Mouse (Mus musculus): ENCODE measurements around the gene Egfr. TPM values are rescaled to one million over a fixed set of nuclear protein-coding genes. Genes with fewer than 3 reads are reported as not detected.

The Egfr gene
- polyA plus RNA-seq, 1 experiment = 25.7 TPM

DNA sequence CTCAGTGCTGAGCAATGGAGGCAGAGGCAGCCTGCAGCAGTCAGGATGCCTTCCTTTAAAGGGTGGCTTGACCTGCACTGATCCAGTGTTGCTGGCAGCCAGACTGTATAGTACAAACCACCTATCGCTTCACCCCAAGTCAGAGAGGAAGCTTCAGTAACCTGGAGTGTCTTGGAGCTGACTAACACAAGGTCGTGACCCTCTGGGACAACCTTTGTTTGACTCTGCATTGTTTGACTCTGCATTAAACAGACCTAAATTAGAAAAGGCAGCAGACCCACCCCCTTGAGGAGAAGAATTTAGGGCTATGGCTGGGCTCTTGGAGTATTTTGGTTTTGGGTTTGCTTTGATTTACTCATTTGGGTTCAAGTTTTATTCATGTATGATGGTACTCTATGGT lies 117.5 kb downstream of the Egfr start:
- 59% methylated on average over 2 of the region's 2 CpGs for WGBS
- Histone ChIP-seq H3K4me1 (ENCODE audit: control insufficient read depth, insufficient read depth, low read length) (no peaks in the 10 kb centered on the region), H3K4me3 (replicated peaks; ENCODE audit: extremely low read depth, low read depth, low read length) (no peak overlapping the region)
- TF ChIP-seq CTCF (IDR thresholded peaks at IDR 0.05; ENCODE audit: insufficient read depth, low read length) (no peak), POLR2A (IDR thresholded peaks at IDR 0.05; ENCODE audit: borderline replicate concordance, extremely low read depth, low read depth, low read length) (no peak)
- DNase-seq = no peak

DNA sequence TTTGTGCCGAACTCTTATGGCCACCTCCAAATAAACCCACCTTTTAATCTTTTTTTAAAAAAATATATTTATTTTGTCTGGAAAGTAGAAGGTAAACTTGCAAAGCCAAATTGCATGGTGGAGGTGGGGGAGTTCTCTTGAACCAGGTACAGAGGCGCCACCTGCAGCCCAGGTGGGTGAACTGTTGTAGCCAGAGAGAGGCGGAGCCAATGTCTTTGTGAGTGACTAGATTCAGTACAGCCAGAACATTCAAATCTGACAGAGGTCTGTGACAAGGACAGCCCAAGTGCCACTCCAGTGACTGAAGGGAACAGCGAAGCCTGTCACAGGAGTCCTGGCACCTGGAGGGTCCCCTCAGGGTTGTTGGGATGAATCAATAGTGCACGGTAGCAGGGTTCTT lies 119.1 kb downstream of the Egfr start:
- peak; percentile 64 for DNase-seq
- Histone ChIP-seq H3K4me1 (ENCODE audit: control insufficient read depth, insufficient read depth, low read length) (no peaks in the 10 kb centered on the region), H3K4me3 (replicated peaks; ENCODE audit: extremely low read depth, low read depth, low read length) (no peak overlapping the region)
- TF ChIP-seq POLR2A (IDR thresholded peaks at IDR 0.05; ENCODE audit: borderline replicate concordance, extremely low read depth, low read depth, low read length) (no peak), CTCF (IDR thresholded peaks at IDR 0.05; ENCODE audit: insufficient read depth, low read length) (peak; percentile 64)
- WGBS = 52% methylated on average over 5 of the region's 5 CpGs

DNA sequence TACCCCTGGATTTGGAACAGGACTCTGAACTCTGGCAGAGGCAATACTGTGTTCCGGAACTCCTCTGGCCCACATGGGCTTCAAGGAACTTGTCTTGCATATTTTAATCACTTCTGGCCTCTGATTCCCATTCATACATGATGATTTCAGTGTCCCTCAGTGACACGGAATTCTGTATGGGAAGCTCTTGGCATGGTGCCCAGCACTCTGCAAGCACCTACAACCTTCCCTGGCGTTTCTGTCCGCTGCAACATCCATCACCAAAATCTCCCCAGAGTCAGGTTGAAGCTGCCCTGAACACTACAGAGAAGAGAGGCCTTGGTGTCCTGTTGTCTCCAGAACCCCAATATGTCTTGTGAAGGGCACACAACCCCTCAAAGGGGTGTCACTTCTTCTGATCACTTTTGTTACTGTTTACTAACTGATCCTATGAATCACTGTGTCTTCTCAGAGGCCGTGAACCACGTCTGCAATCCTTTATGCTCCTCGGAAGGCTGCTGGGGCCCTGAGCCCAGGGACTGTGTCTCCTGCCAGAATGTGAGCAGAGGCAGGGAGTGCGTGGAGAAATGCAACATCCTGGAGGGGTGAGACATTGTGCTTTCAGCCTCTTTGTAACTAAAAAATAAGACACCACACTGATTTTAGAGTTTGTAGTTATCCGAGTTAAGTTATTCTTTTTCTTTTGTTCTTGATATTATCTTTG lies 125.8 kb downstream of the Egfr start:
- no peaks in the 10 kb centered on the region for H3K4me1 ChIP-seq (ENCODE audit: control insufficient read depth, insufficient read depth, low read length)
- no peak for DNase-seq
- 45% methylated on average over 9 of the region's 9 CpGs for WGBS
- H3K4me3 ChIP-seq (replicated peaks; ENCODE audit: extremely low read depth, low read depth, low read length) = no peak overlapping the region
- TF ChIP-seq CTCF (IDR thresholded peaks at IDR 0.05; ENCODE audit: insufficient read depth, low read length) (no peak), POLR2A (IDR thresholded peaks at IDR 0.05; ENCODE audit: borderline replicate concordance, extremely low read depth, low read depth, low read length) (no peak)

DNA sequence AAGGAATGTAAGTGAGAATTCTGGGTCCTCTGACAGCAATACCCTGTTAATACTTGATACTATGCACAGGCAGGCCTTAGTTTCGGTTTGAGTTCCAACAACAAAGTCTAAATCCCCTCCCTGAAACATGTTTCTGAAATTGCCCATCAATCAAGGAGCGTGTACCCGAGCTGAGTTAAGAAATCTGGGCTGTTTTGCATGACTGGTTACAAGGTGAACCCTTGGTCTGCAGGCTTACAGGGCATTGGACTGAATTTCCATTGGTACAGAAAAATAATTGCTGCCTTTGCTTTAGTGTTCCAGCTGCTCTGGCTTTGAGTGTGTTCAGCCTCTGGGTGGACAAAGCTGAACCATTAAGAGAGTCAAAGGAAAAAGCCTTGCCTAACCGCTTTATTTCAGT lies 129.9 kb downstream of the Egfr start:
- no peaks in the 10 kb centered on the region for H3K4me1 ChIP-seq (ENCODE audit: control insufficient read depth, insufficient read depth, low read length)
- TF ChIP-seq POLR2A (IDR thresholded peaks at IDR 0.05; ENCODE audit: borderline replicate concordance, extremely low read depth, low read depth, low read length) = no peak
- TF ChIP-seq CTCF (IDR thresholded peaks at IDR 0.05; ENCODE audit: insufficient read depth, low read length) = no peak
- DNase-seq = no peak
- no peak overlapping the region for H3K4me3 ChIP-seq (replicated peaks; ENCODE audit: extremely low read depth, low read depth, low read length)
- WGBS = 85% methylated on average over 4 of the region's 4 CpGs

DNA sequence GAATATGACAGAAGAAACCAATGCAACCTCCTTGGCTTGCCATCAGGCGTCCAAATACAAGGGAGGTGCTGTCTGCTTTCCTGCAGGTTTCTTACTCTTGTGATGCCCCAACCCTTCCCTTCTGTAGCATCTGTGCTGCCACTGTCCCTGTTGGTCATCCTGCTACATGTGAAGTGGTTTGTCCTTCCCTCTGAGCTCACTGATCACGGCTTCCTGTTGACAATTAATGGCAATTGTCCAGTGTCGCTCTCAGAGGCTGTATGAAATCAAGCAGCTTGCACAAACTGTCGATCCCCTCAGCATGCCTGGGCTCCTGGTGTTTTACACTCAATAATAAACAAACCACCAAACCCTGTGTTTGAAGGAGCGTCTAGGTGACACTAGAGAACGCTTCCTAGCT lies 134.1 kb downstream of the Egfr start:
- TF ChIP-seq CTCF (IDR thresholded peaks at IDR 0.05; ENCODE audit: insufficient read depth, low read length) (no peak), POLR2A (IDR thresholded peaks at IDR 0.05; ENCODE audit: borderline replicate concordance, extremely low read depth, low read depth, low read length) (no peak)
- WGBS = 47% methylated on average over 6 of the region's 6 CpGs
- no peak overlapping the region for H3K4me3 ChIP-seq (replicated peaks; ENCODE audit: extremely low read depth, low read depth, low read length)
- no peaks in the 10 kb centered on the region for H3K4me1 ChIP-seq (ENCODE audit: control insufficient read depth, insufficient read depth, low read length)
- no peak for DNase-seq

DNA sequence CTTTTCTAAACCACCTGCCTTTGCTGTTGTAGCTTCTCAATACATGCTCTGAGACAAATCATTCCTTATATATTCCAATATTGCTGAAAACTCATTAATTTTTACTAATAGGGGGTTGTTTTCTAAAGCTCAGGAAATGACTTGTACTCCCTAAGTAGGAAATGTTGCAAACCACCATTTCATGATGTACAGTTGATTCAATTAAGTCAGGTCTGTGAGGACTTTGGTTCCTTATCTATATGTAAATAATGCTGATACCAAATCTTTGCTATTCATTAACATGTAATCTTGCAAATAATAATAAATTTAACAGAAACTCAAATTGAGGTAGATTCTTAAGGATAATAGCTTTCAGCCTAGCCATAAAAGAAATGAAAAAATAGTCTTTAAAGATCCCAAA lies 136.1 kb downstream of the Egfr start:
- no peak for DNase-seq
- no peaks in the 10 kb centered on the region for H3K4me1 ChIP-seq (ENCODE audit: control insufficient read depth, insufficient read depth, low read length)
- no peak overlapping the region for H3K4me3 ChIP-seq (replicated peaks; ENCODE audit: extremely low read depth, low read depth, low read length)
- TF ChIP-seq POLR2A (IDR thresholded peaks at IDR 0.05; ENCODE audit: borderline replicate concordance, extremely low read depth, low read depth, low read length) = no peak
- no peak for TF ChIP-seq CTCF (IDR thresholded peaks at IDR 0.05; ENCODE audit: insufficient read depth, low read length)

- DNase-seq = no peak
- whole genome bisulfite sequencing = 68% methylated on average over 13 of the region's 13 CpGs
- Histone ChIP-seq H3K4me1 (ENCODE audit: control insufficient read depth, insufficient read depth, low read length) (no peaks in the 10 kb centered on the region), H3K4me3 (replicated peaks; ENCODE audit: extremely low read depth, low read depth, low read length) (no peak overlapping the region)
- no peak for TF ChIP-seq CTCF (IDR thresholded peaks at IDR 0.05; ENCODE audit: insufficient read depth, low read length)
- no peak for TF ChIP-seq POLR2A (IDR thresholded peaks at IDR 0.05; ENCODE audit: borderline replicate concordance, extremely low read depth, low read depth, low read length)
These were observed 143.7 kb downstream of the Egfr start for GRCm38 (mm10) chr11:16895441-16896356.

- Histone ChIP-seq H3K4me1 (ENCODE audit: control insufficient read depth, insufficient read depth, low read length) (no peaks in the 10 kb centered on the region; the same call in 1 of the 2 replicates), H3K4me3 (replicated peaks; ENCODE audit: extremely low read depth, low read depth, low read length) (no peak overlapping the region)
- WGBS = 83% methylated on average over 2 of the region's 2 CpGs
- no peak for DNase-seq
- TF ChIP-seq POLR2A (IDR thresholded peaks at IDR 0.05; ENCODE audit: borderline replicate concordance, extremely low read depth, low read depth, low read length) = no peak
- no peak for TF ChIP-seq CTCF (IDR thresholded peaks at IDR 0.05; ENCODE audit: insufficient read depth, low read length)
These were observed 145.7 kb downstream of the Egfr start for GRCm38 (mm10) chr11:16897681-16898080.

DNA sequence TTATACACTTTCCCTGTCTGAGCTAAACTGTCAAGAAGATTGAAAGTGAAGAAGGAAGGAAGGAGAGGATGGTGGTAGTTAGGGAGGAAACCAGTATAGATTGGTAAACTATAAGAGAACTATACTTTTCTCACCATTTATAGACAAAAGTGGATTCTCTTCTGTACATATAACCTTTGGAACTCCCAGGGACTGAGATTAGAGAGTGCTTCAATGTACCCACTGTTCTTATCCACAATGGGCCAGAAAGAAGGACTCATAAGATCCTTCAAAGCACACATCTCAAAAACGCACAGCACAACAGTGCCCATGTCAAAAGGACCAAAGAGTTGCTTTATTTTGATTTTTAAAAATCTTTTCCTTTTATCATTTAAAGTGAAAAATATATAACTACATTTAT lies 148.2 kb downstream of the Egfr start:
- no peak for DNase-seq

More for the DNA sequence above, 148.2 kb downstream of the Egfr start:
- no peaks in the 10 kb centered on the region; the same call in 1 of the 2 replicates for H3K4me1 ChIP-seq (ENCODE audit: control insufficient read depth, insufficient read depth, low read length)
- WGBS = 70% methylated on average over 1 of the region's 1 CpGs
- TF ChIP-seq CTCF (IDR thresholded peaks at IDR 0.05; ENCODE audit: insufficient read depth, low read length) = no peak
- TF ChIP-seq POLR2A (IDR thresholded peaks at IDR 0.05; ENCODE audit: borderline replicate concordance, extremely low read depth, low read depth, low read length) = no peak
- H3K4me3 ChIP-seq (replicated peaks; ENCODE audit: extremely low read depth, low read depth, low read length) = no peak overlapping the region

Measured in lung, adult 2 months (tissue).